Mouse (Mus musculus): Measurements from ENCODE around the gene 4931429L15Rik.

DNA sequence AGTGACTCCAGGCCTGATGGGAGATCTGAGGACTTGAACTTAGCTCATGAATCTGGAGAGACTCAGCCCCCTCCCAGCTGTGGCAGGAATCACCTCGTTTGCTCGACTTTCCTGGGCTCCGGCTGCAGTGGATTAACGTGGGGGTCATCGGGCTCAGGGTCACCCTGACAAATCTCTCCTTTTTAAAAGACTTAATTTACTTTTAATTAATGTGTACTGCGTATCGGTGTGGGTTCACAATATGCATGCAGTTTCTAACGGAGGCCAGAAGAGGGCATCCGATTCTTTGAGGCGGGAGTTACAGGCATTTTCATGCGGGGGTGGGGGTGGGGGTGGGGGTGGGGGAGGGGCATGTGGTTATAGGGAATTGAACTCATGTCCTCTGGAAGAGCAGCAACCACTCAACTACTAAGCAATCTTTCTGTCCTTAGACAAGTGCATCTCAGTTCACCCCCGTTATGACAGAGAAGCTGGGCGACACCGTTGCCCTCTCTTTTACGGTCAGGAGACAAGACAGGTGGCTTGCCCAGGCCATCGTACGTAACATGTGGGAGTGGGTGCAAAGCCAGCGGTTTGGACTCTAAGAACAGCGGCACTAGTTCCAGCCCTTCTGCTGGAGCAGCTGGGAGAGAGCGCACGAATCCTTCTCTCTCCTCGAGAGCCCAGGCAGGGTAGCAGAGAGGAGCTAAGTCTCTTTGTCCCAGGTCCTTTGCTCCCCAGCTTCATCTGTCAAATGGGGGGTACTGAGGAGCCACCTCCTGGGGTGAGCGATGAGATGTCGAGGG is 10.2 kb upstream of the 4931429L15Rik start:
- TF ChIP-seq CTCF (IDR thresholded peaks at IDR 0.05; ENCODE audit: borderline replicate concordance, extremely low read depth, insufficient read depth, insufficient read length) (peak; percentile 29; the same call in 1 of the 2 replicates), POLR2A (IDR thresholded peaks at IDR 0.05; ENCODE audit: borderline replicate concordance, extremely low read depth, insufficient read depth, insufficient read length, poor library complexity, severe bottlenecking) (no peak)
